In the genomic region with DNA sequence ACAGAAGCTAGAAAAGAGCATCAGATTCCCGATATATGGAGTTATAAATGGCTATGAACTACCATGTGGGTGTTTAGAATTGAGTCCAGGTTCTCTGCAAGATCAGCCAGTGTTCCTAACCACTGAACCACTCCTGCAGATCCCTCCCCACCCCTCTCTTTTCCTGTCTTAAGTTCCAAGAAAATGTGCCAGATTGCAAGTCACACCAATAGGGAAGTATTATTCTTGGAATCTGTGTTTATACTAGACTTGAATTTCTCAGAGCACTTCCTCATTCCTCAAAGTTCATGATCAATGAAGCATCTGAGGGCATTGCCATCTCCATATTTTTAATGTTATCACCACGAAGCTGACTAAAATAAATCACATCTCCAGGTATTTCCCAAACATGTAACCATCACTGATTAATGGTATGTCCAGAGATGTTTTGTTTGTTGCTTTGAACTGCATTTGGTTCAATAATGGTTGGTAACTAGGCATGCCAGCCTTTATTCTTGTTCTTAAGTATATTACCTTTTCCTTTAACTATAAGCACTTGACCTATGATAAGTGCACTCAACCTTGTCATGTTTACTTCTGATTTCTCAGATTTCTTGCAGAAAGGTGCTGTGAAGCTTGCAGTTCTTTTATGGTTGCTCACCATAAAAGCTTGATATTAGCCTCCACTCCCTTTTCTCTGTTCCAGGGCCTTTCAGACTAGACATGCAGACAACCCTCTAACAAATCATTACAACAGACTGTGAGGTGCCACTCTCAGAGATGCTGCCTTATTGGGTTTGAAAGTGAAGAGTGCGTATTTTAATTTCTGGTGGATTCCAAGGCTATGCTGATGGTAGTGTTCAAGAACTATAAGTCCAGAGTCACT, we compare ENCODE assay signal across 15 mouse cellular contexts.
"Had no signal": no experiment of that assay in that cellular context is flagged by ENCODE, and none has a peak within 500 bp of the region (broad histone marks: within the 10 kb centered on the region; RNA-seq: fewer than 3 reads in every experiment).

No protein-coding gene starts in this region.

- ATAC-seq: hindbrain, postnatal 0 days; liver, postnatal 0 days; midbrain, embryonic 16.5 days had no signal

- H3K9ac ChIP-seq: limb, embryonic 12.5 days; liver, embryonic 13.5 days; liver, postnatal 0 days; midbrain, embryonic 12.5 days; stomach, embryonic 15.5 days had no signal

- H3K27ac ChIP-seq: hindbrain, postnatal 0 days; layer of hippocampus, adult 2 months; limb, embryonic 12.5 days; liver, embryonic 13.5 days; macrophage; midbrain, embryonic 12.5 days; stomach, embryonic 15.5 days had no signal

- H3K36me3 ChIP-seq: limb, embryonic 12.5 days; liver, embryonic 13.5 days; midbrain, embryonic 12.5 days; stomach, embryonic 15.5 days had no signal

- DNase-seq: kidney, postnatal 10 days; kidney, postnatal 4 days; liver; liver, embryonic 13.5 days; liver, postnatal 0 days; right cerebral cortex, postnatal 14 days; thymus, postnatal 36 days had no signal

- H3K27me3 ChIP-seq: limb, embryonic 12.5 days; liver, embryonic 13.5 days; megakaryocyte, embryonic 14.5 days; midbrain, embryonic 12.5 days; stomach, embryonic 15.5 days had no signal

- H3K4me1 ChIP-seq: limb, embryonic 12.5 days; liver, embryonic 13.5 days; megakaryocyte, embryonic 14.5 days; midbrain, embryonic 12.5 days; stomach, embryonic 15.5 days had no signal

- H3K4me3 ChIP-seq: layer of hippocampus, adult 2 months; limb, embryonic 12.5 days; liver, embryonic 13.5 days; megakaryocyte, embryonic 14.5 days; midbrain, embryonic 12.5 days; stomach, embryonic 15.5 days had no signal

- H3K4me2 ChIP-seq: limb, embryonic 12.5 days; liver, embryonic 13.5 days; midbrain, embryonic 12.5 days; stomach, embryonic 15.5 days had no signal

- H3K9me3 ChIP-seq: limb, embryonic 12.5 days; liver, embryonic 13.5 days; megakaryocyte, embryonic 14.5 days; midbrain, embryonic 12.5 days; stomach, embryonic 15.5 days had no signal
